Mouse (Mus musculus) brain, embryonic 14.5 days (tissue): ENCODE results near the gene 1700018B08Rik.

Source experiments
- CTCF ChIP-seq: fragments of 200-500 bp; IDR thresholded peaks from 2 replicates; pipeline ENCODE4 v1.5.1; 2012; ENCODE audit warnings: inconsistent platforms, mild to moderate bottlenecking, moderate library complexity, borderline replicate concordance; ENCODE audit not compliant: insufficient read depth, insufficient read length; ENCODE audit errors: extremely low read depth
- POLR2A ChIP-seq: fragments of 200-500 bp; IDR thresholded peaks from 2 replicates; pipeline ENCODE4 v1.6.1; 2012; ENCODE audit warnings: mild to moderate bottlenecking, inconsistent platforms, borderline replicate concordance; ENCODE audit not compliant: poor library complexity, insufficient read depth, insufficient read length, severe bottlenecking; ENCODE audit errors: extremely low read depth

GRCm38 (mm10) chr8:121551065-121551985 lies 7.2 kb upstream of the 1700018B08Rik start:
- TF ChIP-seq POLR2A (no peak), CTCF (no peak)
